Mouse (Mus musculus) MEL (cell line): ENCODE measurements around the gene Cmc1. TPM values are rescaled to one million over a fixed set of nuclear protein-coding genes. Genes with fewer than 3 reads are reported as not detected.
A peak's percentile ranks its signal among the peaks of the same experiment; 100 is the strongest.

Experiments used
- DNase-seq: peaks from one replicate; pipeline ENCODE4 v3.0.0; 2011; ENCODE audit warnings: low read depth, low spot score
- H3K27ac ChIP-seq: 2 replicates; pipeline ENCODE4 v1.5.1; 2012; ENCODE audit warnings: low read depth, mild to moderate bottlenecking, control low read depth, low read length, moderate library complexity; ENCODE audit not compliant: control insufficient read depth
- H3K27me3 ChIP-seq, 2 experiments: fragments of 150-350 bp in 1 of 2; sonication (generic) in 1 of 2; 2 replicates each; pipeline ENCODE4 v1.6.1; 2012; ENCODE audit warnings: low read length in 2 of 2, mild to moderate bottlenecking in 2 of 2, improper control_type of control experiment in 1 of 2, moderate library complexity in 1 of 2; ENCODE audit not compliant: insufficient read depth in 2 of 2, control insufficient read depth in 1 of 2
- H3K36me3 ChIP-seq, 2 experiments: 2 replicates each; pipeline ENCODE4 v1.6.1; 2012 to 2014; ENCODE audit warnings: low read length in 2 of 2, improper control_type of control experiment in 1 of 2, inconsistent platforms in 1 of 2, mild to moderate bottlenecking in 1 of 2; ENCODE audit not compliant: insufficient read depth in 2 of 2, control insufficient read depth in 1 of 2
- H3K4me1 ChIP-seq, 2 experiments: fragments of 150-350 bp in 1 of 2; sonication (generic) in 1 of 2; 2 replicates each; pipeline ENCODE4 v1.6.1; 2012; ENCODE audit warnings: low read length in 2 of 2, improper control_type of control experiment in 1 of 2, mild to moderate bottlenecking in 1 of 2; ENCODE audit not compliant: insufficient read depth in 2 of 2, control insufficient read depth in 1 of 2
- H3K4me3 ChIP-seq, 2 experiments: fragments of 150-350 bp in 1 of 2; sonication (generic) in 1 of 2; 2 replicates each; pipeline ENCODE4 v1.5.1; 2012; ENCODE audit warnings: low read depth in 2 of 2, low read length in 2 of 2, mild to moderate bottlenecking in 2 of 2, moderate library complexity in 2 of 2, control low read depth in 1 of 2, improper control_type of control experiment in 1 of 2; ENCODE audit not compliant: control insufficient read depth in 1 of 2, insufficient read depth in 1 of 2
- H3K79me2 ChIP-seq: 2 replicates; pipeline ENCODE4 v1.6.1; 2012; ENCODE audit warnings: mild to moderate bottlenecking, low read length, moderate library complexity; ENCODE audit not compliant: control insufficient read depth, poor library complexity, insufficient read depth
- H3K9ac ChIP-seq: 2 replicates; pipeline ENCODE4 v1.6.1; 2012; ENCODE audit warnings: low read depth, mild to moderate bottlenecking, control low read depth, low read length, moderate library complexity; ENCODE audit not compliant: control insufficient read depth, poor library complexity, severe bottlenecking
- H3K9me3 ChIP-seq: fragments of 150-350 bp; sonication (generic); replicated peaks from 2 replicates; pipeline ENCODE4 v1.6.1; 2012; ENCODE audit warnings: mild to moderate bottlenecking, low read length, improper control_type of control experiment, moderate library complexity; ENCODE audit not compliant: insufficient read depth
- BHLHE40 ChIP-seq: IDR thresholded peaks from 2 replicates; pipeline ENCODE4 v1.6.1; 2012; ENCODE audit warnings: low read depth, mild to moderate bottlenecking, inconsistent platforms, low read length, improper control_type of control experiment, borderline replicate concordance
- CTCF ChIP-seq, 3 experiments: IDR thresholded peaks in 2 of 3; conservative IDR thresholded peaks in 1 of 3; 2 replicates each; pipeline ENCODE4 v1.5.1; 2011 to 2012; ENCODE audit warnings: low read length in 3 of 3, low read depth in 2 of 3, mild to moderate bottlenecking in 2 of 3, improper control_type of control experiment in 1 of 3, inconsistent platforms in 1 of 3, mixed read lengths in 1 of 3, moderate library complexity in 1 of 3; ENCODE audit not compliant: control insufficient read depth in 1 of 3, insufficient read depth in 1 of 3, poor library complexity in 1 of 3, severe bottlenecking in 1 of 3
- E2F4 ChIP-seq: IDR thresholded peaks from 2 replicates; pipeline ENCODE4 v1.6.1; 2011; ENCODE audit warnings: low read depth, low read length, improper control_type of control experiment, borderline replicate concordance
- EP300 ChIP-seq, 2 experiments: IDR thresholded peaks; 2 replicates each; pipeline ENCODE4 v1.6.1; 2011; ENCODE audit warnings: improper control_type of control experiment in 2 of 2, low read length in 2 of 2, low read depth in 1 of 2, mild to moderate bottlenecking in 1 of 2
- ETS1 ChIP-seq: IDR thresholded peaks from 2 replicates; pipeline ENCODE4 v1.6.1; 2012; ENCODE audit warnings: low read depth, mild to moderate bottlenecking, inconsistent platforms, low read length, improper control_type of control experiment, moderate library complexity
- GABPA ChIP-seq: IDR thresholded peaks from 2 replicates; pipeline ENCODE4 v1.6.1; 2012; ENCODE audit warnings: low read depth, mild to moderate bottlenecking, inconsistent platforms, low read length, improper control_type of control experiment, moderate library complexity
- GATA1 ChIP-seq: IDR thresholded peaks from 2 replicates; pipeline ENCODE4 v1.6.1; 2011; ENCODE audit warnings: low read depth, low read length, improper control_type of control experiment
- HCFC1 ChIP-seq: IDR thresholded peaks from 2 replicates; pipeline ENCODE4 v1.6.1; 2012; ENCODE audit warnings: low read depth, mild to moderate bottlenecking, inconsistent platforms, low read length, improper control_type of control experiment, moderate library complexity
- JUND ChIP-seq: IDR thresholded peaks from 2 replicates; pipeline ENCODE4 v1.6.1; 2011; ENCODE audit warnings: low read depth, mild to moderate bottlenecking, improper control_type of control experiment, low read length
- MAFK ChIP-seq: IDR thresholded peaks from 2 replicates; pipeline ENCODE4 v1.6.1; 2011; ENCODE audit warnings: low read depth, mild to moderate bottlenecking, low read length, improper control_type of control experiment, borderline replicate concordance
- MAX ChIP-seq: IDR thresholded peaks from 2 replicates; pipeline ENCODE4 v1.6.1; 2011; ENCODE audit warnings: low read length, improper control_type of control experiment
- MAZ ChIP-seq: IDR thresholded peaks from 2 replicates; pipeline ENCODE4 v1.6.1; 2012; ENCODE audit warnings: low read depth, mild to moderate bottlenecking, inconsistent platforms, low read length, improper control_type of control experiment
- MXI1 ChIP-seq: IDR thresholded peaks from 2 replicates; pipeline ENCODE4 v1.6.1; 2011; ENCODE audit warnings: mild to moderate bottlenecking, low read depth, low read length, improper control_type of control experiment
- MYC ChIP-seq: IDR thresholded peaks from 2 replicates; pipeline ENCODE4 v1.6.1; 2011; ENCODE audit warnings: low read depth, mild to moderate bottlenecking, low read length, improper control_type of control experiment, moderate library complexity
- NELFE ChIP-seq: IDR thresholded peaks from 2 replicates; pipeline ENCODE4 v1.6.1; 2011; ENCODE audit warnings: low read depth, low read length, improper control_type of control experiment
- POLR2AphosphoS5 ChIP-seq: IDR thresholded peaks from 2 replicates; pipeline ENCODE4 v1.6.1; 2012; ENCODE audit warnings: low read depth, borderline replicate concordance, mild to moderate bottlenecking, inconsistent platforms, low read length, moderate library complexity, mixed read lengths
- RAD21 ChIP-seq: IDR thresholded peaks from 2 replicates; pipeline ENCODE4 v1.6.1; 2011; ENCODE audit warnings: mild to moderate bottlenecking, low read depth, low read length, improper control_type of control experiment
- RCOR1 ChIP-seq: IDR thresholded peaks from 2 replicates; pipeline ENCODE4 v1.6.1; 2012; ENCODE audit warnings: low read depth, mild to moderate bottlenecking, inconsistent platforms, low read length, improper control_type of control experiment
- SIN3A ChIP-seq: IDR thresholded peaks from 2 replicates; pipeline ENCODE4 v1.6.1; 2012; ENCODE audit warnings: low read length, improper control_type of control experiment, inconsistent platforms
- SMC3 ChIP-seq: IDR thresholded peaks from 2 replicates; pipeline ENCODE4 v1.6.1; 2011; ENCODE audit warnings: low read depth, low read length, improper control_type of control experiment
- TBP ChIP-seq: IDR thresholded peaks from 2 replicates; pipeline ENCODE4 v1.8.0; 2011; ENCODE audit warnings: low read depth, low read length, improper control_type of control experiment
- UBTF ChIP-seq: IDR thresholded peaks from 2 replicates; pipeline ENCODE4 v1.6.1; 2012; ENCODE audit warnings: low read depth, mild to moderate bottlenecking, inconsistent platforms, low read length, improper control_type of control experiment, moderate library complexity, borderline replicate concordance; ENCODE audit not compliant: insufficient read depth
- ZC3H11A ChIP-seq: IDR thresholded peaks from 2 replicates; pipeline ENCODE4 v1.6.1; 2012; ENCODE audit warnings: low read depth, mild to moderate bottlenecking, inconsistent platforms, low read length, improper control_type of control experiment
- ZKSCAN1 ChIP-seq: IDR thresholded peaks from 2 replicates; pipeline ENCODE4 v1.6.1; 2012; ENCODE audit warnings: low read depth, mild to moderate bottlenecking, inconsistent platforms, low read length, improper control_type of control experiment, moderate library complexity
- ZMIZ1 ChIP-seq: IDR thresholded peaks from 2 replicates; pipeline ENCODE4 v1.6.1; 2012; ENCODE audit warnings: low read depth, mild to moderate bottlenecking, inconsistent platforms, low read length, improper control_type of control experiment, moderate library complexity
- ZNF384 ChIP-seq: IDR thresholded peaks from 2 replicates; pipeline ENCODE4 v1.6.1; 2012; ENCODE audit warnings: low read depth, mild to moderate bottlenecking, inconsistent platforms, low read length, improper control_type of control experiment
- polyA plus RNA-seq, 2 experiments: library from polyadenylated mRNA; stranded (reverse) in 1 of 2; unstranded in 1 of 2; fragments of >175 nt in 1 of 2; fragments of >200 nt in 1 of 2; gene quantifications; 2 replicates each; pipeline versions ENCODE4 v1.2.1 to v1.2.4; 2012; ENCODE audit warnings: low replicate concordance in 2 of 2, low read depth in 1 of 2; ENCODE audit not compliant: insufficient read length in 2 of 2, insufficient read depth in 1 of 2, missing spikeins in 1 of 2
- total RNA-seq: library from RNA; depleted of rRNA; stranded (reverse); fragments of 300-350 nt; gene quantifications from 2 replicates; pipeline ENCODE4 v1.2.3, GENCODE M21; 2012

The Cmc1 gene
- total and polyA plus RNA-seq, 3 experiments: 35.9 to 36.0 TPM; not detected in 1

DNA sequence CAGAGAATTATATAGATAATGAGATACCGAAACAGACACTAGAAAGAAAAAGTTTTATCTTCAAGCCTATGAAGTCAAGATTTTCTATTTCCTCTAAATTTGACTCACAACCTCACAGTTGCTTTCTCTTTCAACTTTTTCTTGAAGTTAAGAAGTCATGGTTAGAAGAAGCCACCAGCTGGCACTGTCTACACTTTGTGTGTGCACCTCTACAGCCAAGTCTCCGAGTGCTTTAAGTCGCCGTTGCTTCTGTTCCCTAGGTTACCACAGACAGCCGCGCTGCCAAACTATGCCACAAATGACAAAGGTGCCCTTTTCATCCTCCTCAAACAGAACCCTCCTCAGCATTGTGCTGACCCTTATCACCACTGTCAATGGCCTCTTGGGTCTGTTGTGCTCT is 17.6 kb upstream of the Cmc1 start:
- TF ChIP-seq ETS1: 0 out of 2 replicates have a peak, but pooled peaks have one; percentile 26
- TF ChIP-seq JUND: no peak
- TF ChIP-seq POLR2AphosphoS5: no peak
- TF ChIP-seq MAFK: no peak
- TF ChIP-seq BHLHE40: no peak
- TF ChIP-seq SMC3: no peak
- no peak for TF ChIP-seq GABPA
- no peaks in the 10 kb centered on the region for H3K79me2 ChIP-seq
- H3K9me3 ChIP-seq: no peaks in the 10 kb centered on the region
- DNase-seq: peak; percentile 28
- no peak overlapping the region for H3K4me3 ChIP-seq
- H3K4me1 ChIP-seq: peaks cover 4 to 20% of the 10 kb centered on the region in 2 experiments
- H3K27me3 ChIP-seq: no peaks in the 10 kb centered on the region
- peaks cover 0 to 18% of the 10 kb centered on the region in 2 experiments; a peak in 2 of 4 replicates for H3K36me3 ChIP-seq
- no peak overlapping the region for H3K27ac ChIP-seq
- no peak overlapping the region for H3K9ac ChIP-seq

DNA sequence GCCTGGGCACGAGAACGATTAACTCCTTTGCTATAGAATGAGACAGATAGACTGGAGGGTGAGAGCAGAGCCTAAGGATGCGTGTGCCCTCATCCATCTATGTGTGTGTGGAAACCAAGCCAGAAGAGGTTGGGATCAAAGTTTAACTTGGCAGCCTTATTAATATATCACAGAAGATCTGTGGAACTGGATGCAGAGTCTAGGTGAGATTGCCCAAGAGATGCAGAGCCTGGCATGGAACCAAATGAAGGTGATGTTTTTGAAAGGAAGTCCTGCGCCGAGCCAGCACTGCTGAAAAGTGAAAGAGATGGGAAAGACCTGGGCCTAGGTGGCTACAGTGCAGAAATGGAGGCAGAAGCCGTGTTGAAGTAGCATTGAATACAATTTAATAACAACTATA is 11.6 kb upstream of the Cmc1 start:
- Histone ChIP-seq H3K36me3 (peaks cover 2 to 15% of the 10 kb centered on the region in 2 experiments), H3K27me3 (no peaks in the 10 kb centered on the region), H3K9me3 (no peaks in the 10 kb centered on the region), H3K79me2 (no peaks in the 10 kb centered on the region), H3K4me3 (no peak overlapping the region), H3K27ac (no peak overlapping the region), H3K9ac (no peak overlapping the region), H3K4me1 (peaks cover 8 to 19% of the 10 kb centered on the region in 2 experiments)
- TF ChIP-seq RAD21 (no peak), ZNF384 (no peak), NELFE (no peak)
- no peak for DNase-seq

- Histone ChIP-seq H3K4me3 (no peak overlapping the region), H3K27ac (no peak overlapping the region)
- TF ChIP-seq ZNF384: no peak
- TF ChIP-seq POLR2AphosphoS5: no peak
- peak; percentile 80; the same call in 1 of the 2 replicates for TF ChIP-seq MXI1
- peak; percentile 87 for TF ChIP-seq ETS1
- TF ChIP-seq ZC3H11A: no peak
- peak; percentile 74 for TF ChIP-seq SIN3A
- 0 out of 2 replicates have a peak, but pooled peaks have one; percentile 32 for TF ChIP-seq TBP
- peak; percentile 64 for TF ChIP-seq MYC
- no peak for TF ChIP-seq RAD21
- TF ChIP-seq GABPA: no peak
- no peak for TF ChIP-seq E2F4
- TF ChIP-seq GATA1: peak; percentile 89
- no peak for TF ChIP-seq MAZ
- no peak for TF ChIP-seq UBTF
- no peak for TF ChIP-seq ZMIZ1
- no peak for TF ChIP-seq ZKSCAN1
- peak; percentile 79 to 87 for TF ChIP-seq EP300 (IDR thresholded peaks at IDR 0.05; ENCODE audit: low read depth in 1 of 2, low read length in 2 of 2)
- TF ChIP-seq CTCF (IDR thresholded peaks at IDR 0.05 in 2 of 3, conservative IDR thresholded peaks at IDR 0.05 in 1 of 3; ENCODE audit: control insufficient read depth in 1 of 3, insufficient read depth in 1 of 3, low read depth in 2 of 3, low read length in 3 of 3, poor library complexity in 1 of 3, severe bottlenecking in 1 of 3): no peak
- peak; percentile 70 for TF ChIP-seq MAX
- peak; percentile 87 for TF ChIP-seq RCOR1
- TF ChIP-seq HCFC1: peak; percentile 33; the same call in 1 of the 2 replicates
Measured at GRCm38 (mm10) chr9:118159936-118160335, 10.0 kb upstream of the Cmc1 start.

More at GRCm38 (mm10) chr9:118159936-118160335, 10.0 kb upstream of the Cmc1 start:
- peak; percentile 83 for DNase-seq
- no peak overlapping the region for H3K9ac ChIP-seq
- peaks cover 8 to 19% of the 10 kb centered on the region in 2 experiments for H3K4me1 ChIP-seq
- H3K36me3 ChIP-seq: peaks cover 2 to 15% of the 10 kb centered on the region in 2 experiments
- no peaks in the 10 kb centered on the region for H3K9me3 ChIP-seq
- no peaks in the 10 kb centered on the region for H3K27me3 ChIP-seq
- H3K79me2 ChIP-seq: no peaks in the 10 kb centered on the region
